Mouse (Mus musculus): ENCODE results near the gene Cd7. TPM values are rescaled to one million over a fixed set of nuclear protein-coding genes. Genes with fewer than 3 reads are reported as not detected.
"Not testable (repeated sequence)": the region's sequence is repeated elsewhere in the genome, so short reads cannot be mapped to it uniquely, and the experiment has no call there.

Cd7 gene
- polyA plus RNA-seq (2015; fragmentation: Nextera tagmentation; extraction: Ambion mirVana) = 0.28 and 0.31 TPM in 2 replicates

DNA sequence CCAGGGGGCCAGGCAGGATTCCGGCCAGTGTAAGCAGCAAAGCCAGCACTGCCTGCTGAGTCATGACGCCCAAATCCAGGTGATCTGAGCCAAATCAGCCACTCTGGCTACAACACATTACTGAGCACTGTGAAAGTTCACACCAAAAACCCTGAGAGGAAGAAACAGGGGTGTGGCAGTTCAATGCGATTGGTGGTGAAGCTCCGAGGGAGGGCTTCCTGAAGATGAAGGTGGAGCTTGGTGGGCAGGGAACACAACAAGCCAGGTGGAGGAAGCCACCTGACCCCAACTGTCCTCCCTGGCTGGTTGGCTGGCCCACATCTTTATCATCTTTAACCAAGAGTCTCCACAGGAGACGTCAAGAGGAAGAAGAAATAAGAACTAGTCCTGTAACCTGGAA lies at the start of gene Cd7:
Gene Cd7, minus strand, starts transcription at position 117 of the 400 bp plus-strand sequence.
- Histone ChIP-seq H3K27ac (no peak within 1 kb of the TSS), H3K4me3 (replicated peaks) (no peak within 1 kb of the TSS), H3K4me1 (no peaks in the 10 kb centered on the region), H3K27me3 (no peaks in the 10 kb centered on the region), H3K9ac (no peak within 1 kb of the TSS), H3K4me2 (no peak within 1 kb of the TSS), H3K36me3 (no peaks in the 10 kb centered on the region), H3K9me3 (replicated peaks) (no peaks in the 10 kb centered on the region)
- ATAC-seq (replicated peaks; ENCODE audit: low FRiP score) = no peak
- WGBS = 69% methylated on average over 5 of the region's 5 CpGs

GRCm38 (mm10) chr11:121088997-121089396 lies 49.8 kb upstream of the Cd7 start:
- no peak overlapping the region for H3K4me3 ChIP-seq (replicated peaks)
- no peaks in the 10 kb centered on the region for H3K27me3 ChIP-seq
- no peak overlapping the region for H3K9ac ChIP-seq
- no peak overlapping the region for H3K27ac ChIP-seq
- no peaks in the 10 kb centered on the region for H3K9me3 ChIP-seq (replicated peaks)
- no peak for ATAC-seq (replicated peaks; ENCODE audit: low FRiP score)
- WGBS = 78% methylated on average over 6 of the region's 6 CpGs
- H3K4me2 ChIP-seq = no peak overlapping the region
- no peaks in the 10 kb centered on the region for H3K36me3 ChIP-seq
- no peaks in the 10 kb centered on the region for H3K4me1 ChIP-seq

GRCm38 (mm10) chr11:121086296-121086695 lies 47.1 kb upstream of the Cd7 start:
- Histone ChIP-seq H3K4me3 (replicated peaks) (no peak overlapping the region), H3K27ac (no peak overlapping the region), H3K9me3 (replicated peaks) (no peaks in the 10 kb centered on the region), H3K4me2 (no peak overlapping the region), H3K27me3 (no peaks in the 10 kb centered on the region), H3K36me3 (no peaks in the 10 kb centered on the region), H3K4me1 (peaks cover 10% of the 10 kb centered on the region; the same call in 1 of the 2 replicates), H3K9ac (no peak overlapping the region)
- WGBS = 62% methylated on average over 4 of the region's 4 CpGs
- ATAC-seq (replicated peaks; ENCODE audit: low FRiP score) = no peak

- no peak for ATAC-seq (replicated peaks; ENCODE audit: low FRiP score)
- Histone ChIP-seq H3K9ac (no peak overlapping the region), H3K4me2 (no peak overlapping the region), H3K4me1 (peaks cover 10% of the 10 kb centered on the region; the same call in 1 of the 2 replicates), H3K9me3 (replicated peaks) (no peaks in the 10 kb centered on the region), H3K27me3 (no peaks in the 10 kb centered on the region), H3K4me3 (replicated peaks) (no peak overlapping the region), H3K27ac (no peak overlapping the region), H3K36me3 (no peaks in the 10 kb centered on the region)
- 71% methylated on average over 5 of the region's 5 CpGs for WGBS
Measured at GRCm38 (mm10) chr11:121085181-121085580, 46.0 kb upstream of the Cd7 start.

- peaks cover 10% of the 10 kb centered on the region; the same call in 1 of the 2 replicates for H3K4me1 ChIP-seq
- 49% methylated on average over 6 of the region's 6 CpGs for WGBS
- no peak for ATAC-seq (replicated peaks; ENCODE audit: low FRiP score)
Measured at GRCm38 (mm10) chr11:121082857-121083500, 43.8 kb upstream of the Cd7 start.

DNA sequence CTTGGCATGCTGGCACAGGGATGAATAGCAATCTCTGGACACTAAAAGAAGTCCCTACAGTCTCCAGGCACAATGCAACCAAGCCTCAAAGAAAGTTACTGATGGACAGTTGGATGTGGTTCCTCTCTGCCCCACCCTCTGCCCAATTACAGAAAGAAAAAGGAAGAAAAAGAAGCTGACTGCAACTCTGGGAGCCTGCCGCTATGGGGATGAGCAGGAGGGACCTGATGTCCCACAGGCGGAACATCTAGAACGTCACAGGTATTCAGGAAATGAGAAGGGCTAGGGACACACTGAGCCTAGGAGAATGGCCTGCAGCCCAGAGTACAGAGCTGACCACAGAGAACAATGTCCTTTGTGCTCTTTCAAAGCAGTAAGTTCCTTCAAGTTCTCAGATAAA lies 43.0 kb upstream of the Cd7 start:
- Histone ChIP-seq H3K4me3 (replicated peaks) (no peak overlapping the region), H3K9ac (no peak overlapping the region), H3K4me1 (peaks cover 10% of the 10 kb centered on the region; the same call in 1 of the 2 replicates), H3K27me3 (no peaks in the 10 kb centered on the region), H3K4me2 (no peak overlapping the region), H3K27ac (no peak overlapping the region), H3K9me3 (replicated peaks) (no peaks in the 10 kb centered on the region), H3K36me3 (no peaks in the 10 kb centered on the region)
- 80% methylated on average over 3 of the region's 3 CpGs for WGBS
- no peak for ATAC-seq (replicated peaks; ENCODE audit: low FRiP score)

More at GRCm38 (mm10) chr11:121082857-121083500, 43.8 kb upstream of the Cd7 start:
- Histone ChIP-seq H3K36me3 (no peaks in the 10 kb centered on the region), H3K4me3 (replicated peaks) (no peak overlapping the region), H3K27ac (peak overlapping the region; percentile 9; the same call in 1 of the 2 replicates), H3K27me3 (no peaks in the 10 kb centered on the region), H3K4me2 (no peak overlapping the region), H3K9ac (no peak overlapping the region), H3K9me3 (replicated peaks) (no peaks in the 10 kb centered on the region)

GRCm38 (mm10) chr11:121081120-121081519 lies 41.9 kb upstream of the Cd7 start, which contains the start of gene Sectm1a:
Gene Sectm1a, minus strand, starts transcription at chr11:121081220.
- no peak within 1 kb of the TSS for H3K4me2 ChIP-seq
- ATAC-seq (replicated peaks; ENCODE audit: low FRiP score) = no peak
- no peak within 1 kb of the TSS for H3K9ac ChIP-seq
- H3K4me3 ChIP-seq (replicated peaks) = no peak within 1 kb of the TSS
- H3K27me3 ChIP-seq = no peaks in the 10 kb centered on the region
- no peaks in the 10 kb centered on the region for H3K36me3 ChIP-seq
- H3K4me1 ChIP-seq = peaks cover 10% of the 10 kb centered on the region; the same call in 1 of the 2 replicates
- no peaks in the 10 kb centered on the region for H3K9me3 ChIP-seq (replicated peaks)
- WGBS = 58% methylated on average over 3 of the region's 3 CpGs
- H3K27ac ChIP-seq = no peak within 1 kb of the TSS

- H3K36me3 ChIP-seq = no peaks in the 10 kb centered on the region
- H3K9ac ChIP-seq = no peak overlapping the region
- H3K4me1 ChIP-seq = peaks cover 10% of the 10 kb centered on the region; the same call in 1 of the 2 replicates
- no peak for ATAC-seq (replicated peaks; ENCODE audit: low FRiP score)
- H3K4me3 ChIP-seq (replicated peaks) = no peak overlapping the region
- H3K4me2 ChIP-seq = no peak overlapping the region
- H3K9me3 ChIP-seq (replicated peaks) = no peaks in the 10 kb centered on the region
- no peak overlapping the region for H3K27ac ChIP-seq
- 93% methylated on average over 8 of the region's 8 CpGs for WGBS
- H3K27me3 ChIP-seq = no peaks in the 10 kb centered on the region
Measured at GRCm38 (mm10) chr11:121080330-121080729, 41.1 kb upstream of the Cd7 start.

- WGBS = 62% methylated on average over 5 of the region's 5 CpGs
- Histone ChIP-seq H3K4me3 (replicated peaks) (no peak overlapping the region), H3K9me3 (replicated peaks) (no peaks in the 10 kb centered on the region), H3K27ac (no peak overlapping the region), H3K36me3 (no peaks in the 10 kb centered on the region), H3K4me1 (no peaks in the 10 kb centered on the region), H3K27me3 (no peaks in the 10 kb centered on the region), H3K9ac (no peak overlapping the region), H3K4me2 (no peak overlapping the region)
- ATAC-seq (replicated peaks; ENCODE audit: low FRiP score) = no peak
Measured at GRCm38 (mm10) chr11:121075655-121076054, 36.4 kb upstream of the Cd7 start.

DNA sequence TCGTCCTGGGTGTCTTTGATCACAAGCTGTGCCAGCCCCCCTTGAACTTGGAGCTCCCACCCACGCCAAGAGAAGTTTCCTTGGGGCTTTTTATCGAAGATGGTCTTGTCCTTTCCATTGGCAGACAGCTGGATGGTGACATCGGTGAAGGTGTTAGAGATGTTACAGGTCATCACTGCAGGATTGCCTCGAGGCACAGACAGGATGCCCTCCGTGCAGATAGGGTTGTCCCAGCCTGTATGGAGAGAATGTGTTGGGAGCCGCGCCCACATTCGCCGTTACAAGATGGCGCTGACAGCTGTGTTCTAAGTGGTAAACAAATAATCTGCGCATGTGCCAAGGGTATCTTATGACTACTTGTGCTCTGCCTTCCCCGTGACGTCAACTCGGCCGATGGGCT lies 30.4 kb upstream of the Cd7 start:
- not testable (repeated sequence) for H3K4me3 ChIP-seq (replicated peaks); H3K4me1 ChIP-seq; H3K4me2 ChIP-seq; H3K27me3 ChIP-seq; H3K9ac ChIP-seq; H3K9me3 ChIP-seq (replicated peaks); H3K36me3 ChIP-seq; H3K27ac ChIP-seq; ATAC-seq (replicated peaks; ENCODE audit: low FRiP score)
- WGBS = 93% methylated on average over 12 of the region's 16 CpGs

- no peak for ATAC-seq (replicated peaks; ENCODE audit: low FRiP score)
- H3K9ac ChIP-seq = no peak overlapping the region
- no peaks in the 10 kb centered on the region for H3K9me3 ChIP-seq (replicated peaks)
- no peak overlapping the region for H3K27ac ChIP-seq
- H3K4me1 ChIP-seq = no peaks in the 10 kb centered on the region
- 95% methylated on average over 2 of the region's 2 CpGs for WGBS
- H3K36me3 ChIP-seq = no peaks in the 10 kb centered on the region
- no peak overlapping the region for H3K4me3 ChIP-seq (replicated peaks)
- no peaks in the 10 kb centered on the region for H3K27me3 ChIP-seq
- no peak overlapping the region for H3K4me2 ChIP-seq
Measured at GRCm38 (mm10) chr11:121067895-121068294, 28.7 kb upstream of the Cd7 start.

DNA sequence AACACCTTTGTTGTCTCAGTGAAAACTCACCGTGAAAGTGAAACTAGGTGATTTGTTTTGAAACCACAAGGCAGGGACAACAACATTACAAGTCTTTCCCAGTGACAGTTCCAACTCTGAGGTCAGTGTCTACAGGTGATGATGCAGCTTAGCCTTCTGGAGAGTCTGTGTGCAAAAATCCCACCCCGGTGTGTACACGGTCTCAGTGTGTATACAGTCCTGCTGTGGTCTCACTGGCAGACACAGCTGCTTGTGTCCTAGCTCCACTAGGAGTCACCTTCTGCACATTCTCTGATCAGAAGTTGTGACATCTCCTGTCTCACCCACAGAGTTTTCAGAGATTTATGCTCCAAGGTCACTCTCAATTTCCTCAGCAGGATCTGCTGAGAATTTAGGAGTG lies 25.0 kb upstream of the Cd7 start:
- H3K27ac ChIP-seq = no peak overlapping the region
- ATAC-seq (replicated peaks; ENCODE audit: low FRiP score) = no peak
- H3K4me1 ChIP-seq = no peaks in the 10 kb centered on the region
- 70% methylated on average over 3 of the region's 3 CpGs for WGBS
- H3K27me3 ChIP-seq = no peaks in the 10 kb centered on the region
- H3K9ac ChIP-seq = no peak overlapping the region
- H3K4me3 ChIP-seq (replicated peaks) = no peak overlapping the region
- no peaks in the 10 kb centered on the region for H3K9me3 ChIP-seq (replicated peaks)
- no peak overlapping the region for H3K4me2 ChIP-seq
- H3K36me3 ChIP-seq = no peaks in the 10 kb centered on the region

DNA sequence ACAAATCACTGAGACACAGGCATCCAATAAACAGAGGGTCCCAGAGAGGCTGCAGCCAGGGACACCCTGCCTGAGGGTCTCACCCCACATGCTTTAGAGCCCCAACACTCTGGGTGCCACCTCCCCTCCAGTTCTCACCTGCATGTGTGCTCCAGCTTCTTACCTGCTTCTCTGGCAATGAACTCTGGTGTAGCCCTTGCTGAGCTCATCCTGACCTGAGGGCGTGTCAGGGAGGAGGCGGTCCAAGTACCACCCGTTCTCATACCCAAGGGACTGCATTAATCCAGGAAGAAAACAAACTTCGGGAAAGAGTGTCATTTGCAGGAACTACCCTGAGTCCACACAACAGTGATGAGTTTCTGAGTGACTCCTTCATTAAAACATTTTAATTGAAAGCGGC lies 24.2 kb upstream of the Cd7 start, which contains the start of gene Sectm1b:
Gene Sectm1b, minus strand, starts transcription at position 191 of the 400 bp plus-strand sequence.
- no peak within 1 kb of the TSS for H3K4me2 ChIP-seq
- no peaks in the 10 kb centered on the region for H3K36me3 ChIP-seq
- H3K27ac ChIP-seq = no peak within 1 kb of the TSS
- WGBS = 74% methylated on average over 5 of the region's 5 CpGs
- no peaks in the 10 kb centered on the region for H3K9me3 ChIP-seq (replicated peaks)
- ATAC-seq (replicated peaks; ENCODE audit: low FRiP score) = no peak
- no peak within 1 kb of the TSS for H3K4me3 ChIP-seq (replicated peaks)
- no peak within 1 kb of the TSS for H3K9ac ChIP-seq
- no peaks in the 10 kb centered on the region for H3K27me3 ChIP-seq
- no peaks in the 10 kb centered on the region for H3K4me1 ChIP-seq
